Mouse (Mus musculus) MEL (cell line): ENCODE data around the gene Chrna9. TPM values are rescaled to one million over a fixed set of nuclear protein-coding genes. Genes with fewer than 3 reads are reported as not detected.

Experiments
- DNase-seq: peaks from one replicate; pipeline ENCODE4 v3.0.0; 2011; ENCODE audit warnings: low read depth, low spot score
- H3K27ac ChIP-seq: 2 replicates; pipeline ENCODE4 v1.5.1; 2012; ENCODE audit warnings: low read depth, mild to moderate bottlenecking, control low read depth, low read length, moderate library complexity; ENCODE audit not compliant: control insufficient read depth
- H3K27me3 ChIP-seq, 2 experiments: fragments of 150-350 bp in 1 of 2; sonication (generic) in 1 of 2; 2 replicates each; pipeline ENCODE4 v1.6.1; 2012; ENCODE audit warnings: low read length in 2 of 2, mild to moderate bottlenecking in 2 of 2, improper control_type of control experiment in 1 of 2, moderate library complexity in 1 of 2; ENCODE audit not compliant: insufficient read depth in 2 of 2, control insufficient read depth in 1 of 2
- H3K36me3 ChIP-seq, 2 experiments: 2 replicates each; pipeline ENCODE4 v1.6.1; 2012 to 2014; ENCODE audit warnings: low read length in 2 of 2, improper control_type of control experiment in 1 of 2, inconsistent platforms in 1 of 2, mild to moderate bottlenecking in 1 of 2; ENCODE audit not compliant: insufficient read depth in 2 of 2, control insufficient read depth in 1 of 2
- H3K4me1 ChIP-seq, 2 experiments: fragments of 150-350 bp in 1 of 2; sonication (generic) in 1 of 2; 2 replicates each; pipeline ENCODE4 v1.6.1; 2012; ENCODE audit warnings: low read length in 2 of 2, improper control_type of control experiment in 1 of 2, mild to moderate bottlenecking in 1 of 2; ENCODE audit not compliant: insufficient read depth in 2 of 2, control insufficient read depth in 1 of 2
- H3K4me3 ChIP-seq, 2 experiments: fragments of 150-350 bp in 1 of 2; sonication (generic) in 1 of 2; 2 replicates each; pipeline ENCODE4 v1.5.1; 2012; ENCODE audit warnings: low read depth in 2 of 2, low read length in 2 of 2, mild to moderate bottlenecking in 2 of 2, moderate library complexity in 2 of 2, control low read depth in 1 of 2, improper control_type of control experiment in 1 of 2; ENCODE audit not compliant: control insufficient read depth in 1 of 2, insufficient read depth in 1 of 2
- H3K79me2 ChIP-seq: 2 replicates; pipeline ENCODE4 v1.6.1; 2012; ENCODE audit warnings: mild to moderate bottlenecking, low read length, moderate library complexity; ENCODE audit not compliant: control insufficient read depth, poor library complexity, insufficient read depth
- H3K9ac ChIP-seq: 2 replicates; pipeline ENCODE4 v1.6.1; 2012; ENCODE audit warnings: low read depth, mild to moderate bottlenecking, control low read depth, low read length, moderate library complexity; ENCODE audit not compliant: control insufficient read depth, poor library complexity, severe bottlenecking
- H3K9me3 ChIP-seq: fragments of 150-350 bp; sonication (generic); replicated peaks from 2 replicates; pipeline ENCODE4 v1.6.1; 2012; ENCODE audit warnings: mild to moderate bottlenecking, low read length, improper control_type of control experiment, moderate library complexity; ENCODE audit not compliant: insufficient read depth
- BHLHE40 ChIP-seq: IDR thresholded peaks from 2 replicates; pipeline ENCODE4 v1.6.1; 2012; ENCODE audit warnings: low read depth, mild to moderate bottlenecking, inconsistent platforms, low read length, improper control_type of control experiment, borderline replicate concordance
- CHD1 ChIP-seq: IDR thresholded peaks from 2 replicates; pipeline ENCODE4 v1.6.1; 2012; ENCODE audit warnings: low read depth, mild to moderate bottlenecking, inconsistent platforms, low read length, improper control_type of control experiment
- CHD2 ChIP-seq: IDR thresholded peaks from 2 replicates; pipeline ENCODE4 v1.6.1; 2011; ENCODE audit warnings: low read length, improper control_type of control experiment
- CTCF ChIP-seq, 3 experiments: IDR thresholded peaks in 2 of 3; conservative IDR thresholded peaks in 1 of 3; 2 replicates each; pipeline ENCODE4 v1.5.1; 2011 to 2012; ENCODE audit warnings: low read length in 3 of 3, low read depth in 2 of 3, mild to moderate bottlenecking in 2 of 3, improper control_type of control experiment in 1 of 3, inconsistent platforms in 1 of 3, mixed read lengths in 1 of 3, moderate library complexity in 1 of 3; ENCODE audit not compliant: control insufficient read depth in 1 of 3, insufficient read depth in 1 of 3, poor library complexity in 1 of 3, severe bottlenecking in 1 of 3
- E2F4 ChIP-seq: IDR thresholded peaks from 2 replicates; pipeline ENCODE4 v1.6.1; 2011; ENCODE audit warnings: low read depth, low read length, improper control_type of control experiment, borderline replicate concordance
- ELF1 ChIP-seq: IDR thresholded peaks from 2 replicates; pipeline ENCODE4 v1.6.1; 2014; ENCODE audit warnings: low read depth, mild to moderate bottlenecking, inconsistent platforms, low read length, improper control_type of control experiment, moderate library complexity
- EP300 ChIP-seq, 2 experiments: IDR thresholded peaks; 2 replicates each; pipeline ENCODE4 v1.6.1; 2011; ENCODE audit warnings: improper control_type of control experiment in 2 of 2, low read length in 2 of 2, low read depth in 1 of 2, mild to moderate bottlenecking in 1 of 2
- ETS1 ChIP-seq: IDR thresholded peaks from 2 replicates; pipeline ENCODE4 v1.6.1; 2012; ENCODE audit warnings: low read depth, mild to moderate bottlenecking, inconsistent platforms, low read length, improper control_type of control experiment, moderate library complexity
- GABPA ChIP-seq: IDR thresholded peaks from 2 replicates; pipeline ENCODE4 v1.6.1; 2012; ENCODE audit warnings: low read depth, mild to moderate bottlenecking, inconsistent platforms, low read length, improper control_type of control experiment, moderate library complexity
- GATA1 ChIP-seq: IDR thresholded peaks from 2 replicates; pipeline ENCODE4 v1.6.1; 2011; ENCODE audit warnings: low read depth, low read length, improper control_type of control experiment
- HCFC1 ChIP-seq: IDR thresholded peaks from 2 replicates; pipeline ENCODE4 v1.6.1; 2012; ENCODE audit warnings: low read depth, mild to moderate bottlenecking, inconsistent platforms, low read length, improper control_type of control experiment, moderate library complexity
- JUND ChIP-seq: IDR thresholded peaks from 2 replicates; pipeline ENCODE4 v1.6.1; 2011; ENCODE audit warnings: low read depth, mild to moderate bottlenecking, improper control_type of control experiment, low read length
- KAT2A ChIP-seq: conservative IDR thresholded peaks from 2 replicates; pipeline ENCODE4 v1.6.1; 2012; ENCODE audit warnings: low read depth, low read length, improper control_type of control experiment, inconsistent platforms
- MAFK ChIP-seq: IDR thresholded peaks from 2 replicates; pipeline ENCODE4 v1.6.1; 2011; ENCODE audit warnings: low read depth, mild to moderate bottlenecking, low read length, improper control_type of control experiment, borderline replicate concordance
- MAX ChIP-seq: IDR thresholded peaks from 2 replicates; pipeline ENCODE4 v1.6.1; 2011; ENCODE audit warnings: low read length, improper control_type of control experiment
- MAZ ChIP-seq: IDR thresholded peaks from 2 replicates; pipeline ENCODE4 v1.6.1; 2012; ENCODE audit warnings: low read depth, mild to moderate bottlenecking, inconsistent platforms, low read length, improper control_type of control experiment
- MEF2A ChIP-seq: IDR thresholded peaks from 2 replicates; pipeline ENCODE4 v1.6.1; 2014; ENCODE audit warnings: low read depth, mild to moderate bottlenecking, inconsistent platforms, low read length, improper control_type of control experiment; ENCODE audit not compliant: poor library complexity, insufficient replicate concordance, severe bottlenecking; ENCODE audit errors: extremely low read depth
- MXI1 ChIP-seq: IDR thresholded peaks from 2 replicates; pipeline ENCODE4 v1.6.1; 2011; ENCODE audit warnings: mild to moderate bottlenecking, low read depth, low read length, improper control_type of control experiment
- MYB ChIP-seq: IDR thresholded peaks from 2 replicates; pipeline ENCODE4 v1.6.1; 2011; ENCODE audit warnings: mild to moderate bottlenecking, low read depth, low read length, improper control_type of control experiment
- MYC ChIP-seq: IDR thresholded peaks from 2 replicates; pipeline ENCODE4 v1.6.1; 2011; ENCODE audit warnings: low read depth, mild to moderate bottlenecking, low read length, improper control_type of control experiment, moderate library complexity
- NELFE ChIP-seq: IDR thresholded peaks from 2 replicates; pipeline ENCODE4 v1.6.1; 2011; ENCODE audit warnings: low read depth, low read length, improper control_type of control experiment
- NRF1 ChIP-seq: IDR thresholded peaks from 2 replicates; pipeline ENCODE4 v1.6.1; 2014; ENCODE audit warnings: low read depth, mild to moderate bottlenecking, inconsistent platforms, low read length, improper control_type of control experiment, moderate library complexity; ENCODE audit not compliant: poor library complexity, insufficient read depth, severe bottlenecking
- POLR2A ChIP-seq, 2 experiments: IDR thresholded peaks; 2 replicates each; pipeline ENCODE4 v1.6.1; 2011 to 2012; ENCODE audit warnings: low read length in 2 of 2, mild to moderate bottlenecking in 2 of 2, control low read depth in 1 of 2, improper control_type of control experiment in 1 of 2, low read depth in 1 of 2, moderate library complexity in 1 of 2; ENCODE audit not compliant: control insufficient read depth in 1 of 2, insufficient read depth in 1 of 2, poor library complexity in 1 of 2
- POLR2AphosphoS2 ChIP-seq: IDR thresholded peaks from 2 replicates; pipeline ENCODE4 v1.6.1; 2011; ENCODE audit warnings: low read length, improper control_type of control experiment
- POLR2AphosphoS5 ChIP-seq: IDR thresholded peaks from 2 replicates; pipeline ENCODE4 v1.6.1; 2012; ENCODE audit warnings: low read depth, borderline replicate concordance, mild to moderate bottlenecking, inconsistent platforms, low read length, moderate library complexity, mixed read lengths
- RCOR1 ChIP-seq: IDR thresholded peaks from 2 replicates; pipeline ENCODE4 v1.6.1; 2012; ENCODE audit warnings: low read depth, mild to moderate bottlenecking, inconsistent platforms, low read length, improper control_type of control experiment
- SIN3A ChIP-seq: IDR thresholded peaks from 2 replicates; pipeline ENCODE4 v1.6.1; 2012; ENCODE audit warnings: low read length, improper control_type of control experiment, inconsistent platforms
- SMC3 ChIP-seq: IDR thresholded peaks from 2 replicates; pipeline ENCODE4 v1.6.1; 2011; ENCODE audit warnings: low read depth, low read length, improper control_type of control experiment
- TAL1 ChIP-seq: IDR thresholded peaks from 2 replicates; pipeline ENCODE4 v1.6.1; 2012; ENCODE audit warnings: mild to moderate bottlenecking, inconsistent platforms, low read length, moderate library complexity, mixed read lengths
- TBP ChIP-seq: IDR thresholded peaks from 2 replicates; pipeline ENCODE4 v1.8.0; 2011; ENCODE audit warnings: low read depth, low read length, improper control_type of control experiment
- TCF12 ChIP-seq: IDR thresholded peaks from 2 replicates; pipeline ENCODE4 v1.6.1; 2014; ENCODE audit warnings: low read depth, mild to moderate bottlenecking, inconsistent platforms, low read length, improper control_type of control experiment, moderate library complexity
- USF2 ChIP-seq, 2 experiments: IDR thresholded peaks; 2 replicates each; pipeline ENCODE4 v1.6.1; 2011 to 2012; ENCODE audit warnings: improper control_type of control experiment in 2 of 2, low read length in 2 of 2, borderline replicate concordance in 1 of 2, inconsistent platforms in 1 of 2, low read depth in 1 of 2, mild to moderate bottlenecking in 1 of 2; ENCODE audit not compliant: insufficient read depth in 1 of 2
- ZC3H11A ChIP-seq: IDR thresholded peaks from 2 replicates; pipeline ENCODE4 v1.6.1; 2012; ENCODE audit warnings: low read depth, mild to moderate bottlenecking, inconsistent platforms, low read length, improper control_type of control experiment
- ZMIZ1 ChIP-seq: IDR thresholded peaks from 2 replicates; pipeline ENCODE4 v1.6.1; 2012; ENCODE audit warnings: low read depth, mild to moderate bottlenecking, inconsistent platforms, low read length, improper control_type of control experiment, moderate library complexity
- ZNF384 ChIP-seq: IDR thresholded peaks from 2 replicates; pipeline ENCODE4 v1.6.1; 2012; ENCODE audit warnings: low read depth, mild to moderate bottlenecking, inconsistent platforms, low read length, improper control_type of control experiment
- polyA plus RNA-seq, 2 experiments: library from polyadenylated mRNA; stranded (reverse) in 1 of 2; unstranded in 1 of 2; fragments of >175 nt in 1 of 2; fragments of >200 nt in 1 of 2; gene quantifications; 2 replicates each; pipeline versions ENCODE4 v1.2.1 to v1.2.4; 2012; ENCODE audit warnings: low replicate concordance in 2 of 2, low read depth in 1 of 2; ENCODE audit not compliant: insufficient read length in 2 of 2, insufficient read depth in 1 of 2, missing spikeins in 1 of 2
- total RNA-seq: library from RNA; depleted of rRNA; stranded (reverse); fragments of 300-350 nt; gene quantifications from 2 replicates; pipeline ENCODE4 v1.2.3, GENCODE M21; 2012

The Chrna9 gene
- total and polyA plus RNA-seq, 3 experiments: not detected

DNA sequence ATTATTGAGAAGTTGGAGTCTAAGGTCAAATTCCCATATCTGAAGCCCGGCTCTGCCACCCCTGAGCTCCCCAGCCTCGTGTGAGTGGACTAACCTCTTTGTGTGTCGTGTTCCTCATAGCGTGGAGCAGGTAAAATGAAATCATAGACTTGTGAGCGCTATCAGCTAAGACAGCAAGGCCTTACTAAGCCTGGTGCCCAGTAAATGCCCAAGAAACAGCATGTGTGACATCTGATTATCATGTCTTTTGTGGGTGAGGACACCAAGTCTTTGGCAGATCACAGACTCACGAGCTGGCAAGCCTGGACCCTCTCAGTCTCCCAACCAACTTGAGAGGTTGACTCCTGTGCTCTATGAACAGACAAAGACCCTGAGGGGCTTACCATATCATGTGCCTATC, 34.6 kb upstream of the Chrna9 start (continued):
- TF ChIP-seq SIN3A (peak; percentile 59), POLR2AphosphoS2 (no peak)

DNA sequence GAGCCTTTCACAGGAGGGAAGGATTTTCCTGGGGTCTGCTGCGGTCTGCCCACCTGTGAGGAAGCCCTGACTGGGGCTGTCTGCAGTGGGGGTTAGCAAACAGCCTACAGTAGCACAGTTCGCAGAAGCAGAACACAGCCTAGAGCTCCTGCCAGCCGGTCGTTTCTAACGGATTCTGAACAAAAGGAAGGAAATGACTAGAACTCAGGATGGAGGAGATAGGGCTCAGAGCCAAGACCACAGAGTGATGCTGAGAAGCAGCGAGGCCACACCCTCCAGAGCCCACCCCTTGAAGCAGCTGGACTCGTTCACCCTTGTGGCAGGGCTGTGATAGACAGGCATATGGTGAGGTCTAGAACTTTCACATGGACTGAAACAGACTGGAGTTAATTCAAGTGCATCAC, 33.9 kb upstream of the Chrna9 start:
- H3K9me3 ChIP-seq: no peaks in the 10 kb centered on the region
- peak; percentile 99 for DNase-seq
- peak overlapping the region; percentile 71 for H3K9ac ChIP-seq
- H3K27me3 ChIP-seq: no peaks in the 10 kb centered on the region
- H3K4me3 ChIP-seq: peak overlapping the region; percentile 54 to 57
- peaks cover 36 to 50% of the 10 kb centered on the region in 2 experiments for H3K4me1 ChIP-seq
- H3K27ac ChIP-seq: peak overlapping the region; percentile 99
- H3K36me3 ChIP-seq: peaks cover 0 to 54% of the 10 kb centered on the region in 2 experiments; a peak in 2 of 4 replicates
- peaks cover 10% of the 10 kb centered on the region for H3K79me2 ChIP-seq
- TF ChIP-seq MEF2A (no peak), MYC (peak; percentile 54; the same call in 1 of the 2 replicates), ZNF384 (no peak), CHD1 (no peak; the same call in 1 of the 2 replicates), GATA1 (peak; percentile 87), KAT2A (no peak), MXI1 (no peak; the same call in 1 of the 2 replicates), TAL1 (peak; percentile 82), RCOR1 (peak; percentile 72), CTCF (IDR thresholded peaks at IDR 0.05 in 2 of 3, conservative IDR thresholded peaks at IDR 0.05 in 1 of 3; ENCODE audit: control insufficient read depth in 1 of 3, insufficient read depth in 1 of 3, low read depth in 2 of 3, low read length in 3 of 3, poor library complexity in 1 of 3, severe bottlenecking in 1 of 3) (peak in 1 of 3 experiments; percentile 38; a peak in 2 of 6 replicates), MAFK (no peak), NELFE (peak; percentile 80), MAZ (peak; percentile 16; the same call in 1 of the 2 replicates), CHD2 (no peak), ELF1 (no peak; the same call in 1 of the 2 replicates), SMC3 (no peak; the same call in 1 of the 2 replicates), TCF12 (peak; percentile 96), POLR2AphosphoS5 (peak; percentile 58; the same call in 1 of the 2 replicates), USF2 (IDR thresholded peaks at IDR 0.05; ENCODE audit: borderline replicate concordance in 1 of 2, insufficient read depth in 1 of 2, low read depth in 1 of 2, low read length in 2 of 2) (no peak), MAX (no peak; the same call in 1 of the 2 replicates), EP300 (IDR thresholded peaks at IDR 0.05; ENCODE audit: low read depth in 1 of 2, low read length in 2 of 2) (peak; percentile 96 to 99), POLR2A (IDR thresholded peaks at IDR 0.05; ENCODE audit: control insufficient read depth in 1 of 2, insufficient read depth in 1 of 2, low read depth in 1 of 2, low read length in 2 of 2, poor library complexity in 1 of 2) (peak; percentile 42 to 91; a peak in 2 of 4 replicates), ZC3H11A (no peak), E2F4 (no peak), SIN3A (peak; percentile 70; the same call in 1 of the 2 replicates), NRF1 (no peak), BHLHE40 (no peak; the same call in 1 of the 2 replicates), MYB (peak; percentile 99), ZMIZ1 (peak; percentile 76), HCFC1 (no peak; the same call in 1 of the 2 replicates), TBP (peak; percentile 83), JUND (0 out of 2 replicates have a peak, but pooled peaks have one; percentile 36), GABPA (no peak), ETS1 (peak; percentile 97)
